Mouse (Mus musculus) forebrain, embryonic 10.5 days (tissue): ENCODE measurements around the gene Rnh1. TPM values are rescaled to one million over a fixed set of nuclear protein-coding genes. Genes with fewer than 3 reads are reported as not detected.

Experiments used
- DNase-seq: peaks from one replicate; pipeline ENCODE4 v3.0.0-alpha.2; 2017; ENCODE audit warnings: low spot score; ENCODE audit errors: extremely low spot score
- H3K27ac ChIP-seq: fragments of 300-500 bp; sonication (generic); 2 replicates; pipeline ENCODE4 v1.5.1; 2016; ENCODE audit warnings: mild to moderate bottlenecking
- H3K27me3 ChIP-seq: fragments of 300-500 bp; sonication (generic); 2 replicates; pipeline ENCODE4 v1.6.1; 2016; ENCODE audit warnings: mild to moderate bottlenecking; ENCODE audit not compliant: poor library complexity, severe bottlenecking
- H3K36me3 ChIP-seq: fragments of 300-500 bp; sonication (generic); replicated peaks from 2 replicates; pipeline ENCODE4 v1.6.1; 2016; ENCODE audit warnings: mild to moderate bottlenecking, moderate library complexity
- H3K4me1 ChIP-seq: fragments of 300-500 bp; sonication (generic); 2 replicates; pipeline ENCODE4 v1.6.1; 2016
- H3K4me3 ChIP-seq: fragments of 300-500 bp; sonication (generic); 2 replicates; pipeline ENCODE4 v1.5.1; 2016; ENCODE audit warnings: mild to moderate bottlenecking, moderate library complexity
- H3K9me3 ChIP-seq: fragments of 300-500 bp; sonication (generic); 2 replicates; pipeline ENCODE4 v1.6.1; 2016; ENCODE audit warnings: mild to moderate bottlenecking, moderate library complexity
- WGBS: fragments of 180-500 bp; shearing (Covaris S2); methylation state at CpG from one replicate; pipeline ENCODE4 v1.1.7; 2016; 5-methylcytosine and 5-hydroxymethylcytosine counted together
- polyA plus RNA-seq: library from polyadenylated mRNA; unstranded; fragments of >200 nt; fragmentation: Nextera tagmentation; extraction: Ambion mirVana; gene quantifications from 2 replicates; pipeline ENCODE4 v1.2.1, GENCODE M21; 2016

The Rnh1 gene
- polyA plus RNA-seq, 1 experiment from 2014 or later: 66.6 TPM

- peaks cover 34% of the 10 kb centered on the region for H3K36me3 ChIP-seq
- no peaks in the 10 kb centered on the region for H3K27me3 ChIP-seq
- H3K4me3 ChIP-seq: peak within 1 kb of the TSS; percentile 84
- peak within 1 kb of the TSS; percentile 90 for H3K27ac ChIP-seq
- under 1% methylated on average over 41 of the region's 41 CpGs for WGBS
- no peaks in the 10 kb centered on the region for H3K9me3 ChIP-seq
- peak; percentile 96 for DNase-seq
- peaks cover 71% of the 10 kb centered on the region for H3K4me1 ChIP-seq
Measured at GRCm38 (mm10) chr7:141215101-141215879, 42.6 kb upstream of the Rnh1 start, which contains the start of gene Rassf7. Rassf7 (plus strand) TSS chr7:141215860.

GRCm38 (mm10) chr7:141214310-141214709, 41.7 kb upstream of the Rnh1 start:
- no peaks in the 10 kb centered on the region for H3K9me3 ChIP-seq
- H3K4me3 ChIP-seq: peak overlapping the region; percentile 84
- no peaks in the 10 kb centered on the region for H3K27me3 ChIP-seq
- H3K27ac ChIP-seq: peak overlapping the region; percentile 90
- peaks cover 24% of the 10 kb centered on the region for H3K36me3 ChIP-seq
- DNase-seq: no peak
- 79% methylated on average over 3 of the region's 3 CpGs for WGBS
- peaks cover 62% of the 10 kb centered on the region for H3K4me1 ChIP-seq

- peaks cover 60% of the 10 kb centered on the region for H3K4me1 ChIP-seq
Measured at GRCm38 (mm10) chr7:141213605-141214235, 41.1 kb upstream of the Rnh1 start, which contains the start of gene Lmntd2. Lmntd2 (minus strand) TSS chr7:141214080.

GRCm38 (mm10) chr7:141213133-141213532, 40.5 kb upstream of the Rnh1 start:
- Histone ChIP-seq H3K4me3 (no peak overlapping the region; the same call in 1 of the 2 replicates), H3K27ac (0 out of 2 replicates have a peak overlapping the region, but pooled peaks have one; percentile 90), H3K9me3 (no peaks in the 10 kb centered on the region), H3K36me3 (peaks cover 13% of the 10 kb centered on the region), H3K27me3 (no peaks in the 10 kb centered on the region), H3K4me1 (peaks cover 54% of the 10 kb centered on the region)
- DNase-seq: no peak
- 88% methylated on average over 3 of the region's 3 CpGs for WGBS

More at GRCm38 (mm10) chr7:141213605-141214235, 41.1 kb upstream of the Rnh1 start, which contains the start of gene Lmntd2:
- H3K4me3 ChIP-seq: peak within 1 kb of the TSS; percentile 84
- H3K27ac ChIP-seq: peak within 1 kb of the TSS; percentile 90
- peaks cover 19% of the 10 kb centered on the region for H3K36me3 ChIP-seq
- H3K9me3 ChIP-seq: no peaks in the 10 kb centered on the region
- DNase-seq: no peak
- WGBS: 93% methylated on average over 11 of the region's 11 CpGs
- no peaks in the 10 kb centered on the region for H3K27me3 ChIP-seq

GRCm38 (mm10) chr7:141210606-141211131, 38.0 kb upstream of the Rnh1 start:
- WGBS: 91% methylated on average over 14 of the region's 14 CpGs
- no peaks in the 10 kb centered on the region for H3K27me3 ChIP-seq
- H3K36me3 ChIP-seq: no peaks in the 10 kb centered on the region
- no peak overlapping the region for H3K4me3 ChIP-seq
- peaks cover 30% of the 10 kb centered on the region for H3K4me1 ChIP-seq
- DNase-seq: no peak
- no peaks in the 10 kb centered on the region for H3K9me3 ChIP-seq
- H3K27ac ChIP-seq: peak overlapping the region; percentile 35

- H3K27me3 ChIP-seq: no peaks in the 10 kb centered on the region
- DNase-seq: no peak
- H3K4me1 ChIP-seq: peaks cover 28% of the 10 kb centered on the region
- no peak overlapping the region for H3K4me3 ChIP-seq
- WGBS: 88% methylated on average over 12 of the region's 12 CpGs
- H3K9me3 ChIP-seq: no peaks in the 10 kb centered on the region
- no peaks in the 10 kb centered on the region for H3K36me3 ChIP-seq
- H3K27ac ChIP-seq: peak overlapping the region; percentile 35
Measured at GRCm38 (mm10) chr7:141210137-141210536, 37.5 kb upstream of the Rnh1 start.

- DNase-seq: no peak
- Histone ChIP-seq H3K27me3 (no peaks in the 10 kb centered on the region), H3K4me3 (no peak overlapping the region), H3K9me3 (no peaks in the 10 kb centered on the region), H3K4me1 (peaks cover 22% of the 10 kb centered on the region), H3K27ac (no peak overlapping the region), H3K36me3 (no peaks in the 10 kb centered on the region)
- WGBS: 76% methylated on average over 3 of the region's 3 CpGs
Measured at GRCm38 (mm10) chr7:141209526-141209925, 36.9 kb upstream of the Rnh1 start.

- Histone ChIP-seq H3K36me3 (no peaks in the 10 kb centered on the region; the same call in 1 of the 2 replicates), H3K9me3 (no peaks in the 10 kb centered on the region), H3K4me3 (no peak overlapping the region), H3K27ac (no peak overlapping the region), H3K27me3 (no peaks in the 10 kb centered on the region), H3K4me1 (peaks cover 5% of the 10 kb centered on the region)
- WGBS: 94% methylated on average over 18 of the region's 18 CpGs
- DNase-seq: no peak
Measured at GRCm38 (mm10) chr7:141206182-141206937, 33.7 kb upstream of the Rnh1 start.

- no peaks in the 10 kb centered on the region; the same call in 1 of the 2 replicates for H3K36me3 ChIP-seq
- no peaks in the 10 kb centered on the region; the same call in 1 of the 2 replicates for H3K4me1 ChIP-seq
- no peak overlapping the region for H3K4me3 ChIP-seq
- H3K27me3 ChIP-seq: no peaks in the 10 kb centered on the region
- no peak overlapping the region for H3K27ac ChIP-seq
- DNase-seq: no peak
- WGBS: 94% methylated on average over 5 of the region's 5 CpGs
- no peaks in the 10 kb centered on the region for H3K9me3 ChIP-seq
Measured at GRCm38 (mm10) chr7:141205504-141205903, 32.8 kb upstream of the Rnh1 start.

- DNase-seq: no peak
- no peaks in the 10 kb centered on the region; the same call in 1 of the 2 replicates for H3K4me1 ChIP-seq
- H3K36me3 ChIP-seq: peaks cover 6% of the 10 kb centered on the region; the same call in 1 of the 2 replicates
- no peak overlapping the region for H3K4me3 ChIP-seq
- WGBS: 71% methylated on average over 3 of the region's 3 CpGs
- H3K27me3 ChIP-seq: no peaks in the 10 kb centered on the region
- H3K27ac ChIP-seq: no peak overlapping the region
- no peaks in the 10 kb centered on the region for H3K9me3 ChIP-seq
Measured at GRCm38 (mm10) chr7:141204546-141204945, 31.9 kb upstream of the Rnh1 start.

- Histone ChIP-seq H3K9me3 (no peaks in the 10 kb centered on the region), H3K4me3 (no peak overlapping the region), H3K36me3 (peaks cover 13% of the 10 kb centered on the region), H3K4me1 (peaks cover 30% of the 10 kb centered on the region), H3K27ac (no peak overlapping the region), H3K27me3 (no peaks in the 10 kb centered on the region)
- WGBS: 96% methylated on average over 4 of the region's 4 CpGs
- DNase-seq: no peak
Measured at GRCm38 (mm10) chr7:141198121-141198520, 25.5 kb upstream of the Rnh1 start.

GRCm38 (mm10) chr7:141196619-141197282, 24.1 kb upstream of the Rnh1 start:
- H3K4me3 ChIP-seq: no peak overlapping the region
- H3K4me1 ChIP-seq: peaks cover 43% of the 10 kb centered on the region
- H3K27me3 ChIP-seq: no peaks in the 10 kb centered on the region
- 93% methylated on average over 8 of the region's 8 CpGs for WGBS
- 0 out of 2 replicates have a peak overlapping the region, but pooled peaks have one; percentile 12 for H3K27ac ChIP-seq
- DNase-seq: no peak
- H3K9me3 ChIP-seq: no peaks in the 10 kb centered on the region
- H3K36me3 ChIP-seq: peaks cover 22% of the 10 kb centered on the region
